Mouse (Mus musculus) spleen, postnatal 36 days (tissue): ENCODE results near the gene Cacna2d3.

ENCODE experiments used
- DNase-seq, 2 experiments: peaks; one replicate each; pipeline ENCODE4 v3.0.0; 2022; ENCODE audit warnings: low spot score in 2 of 2, mixed read lengths in 1 of 2

The Cacna2d3 gene

DNA sequence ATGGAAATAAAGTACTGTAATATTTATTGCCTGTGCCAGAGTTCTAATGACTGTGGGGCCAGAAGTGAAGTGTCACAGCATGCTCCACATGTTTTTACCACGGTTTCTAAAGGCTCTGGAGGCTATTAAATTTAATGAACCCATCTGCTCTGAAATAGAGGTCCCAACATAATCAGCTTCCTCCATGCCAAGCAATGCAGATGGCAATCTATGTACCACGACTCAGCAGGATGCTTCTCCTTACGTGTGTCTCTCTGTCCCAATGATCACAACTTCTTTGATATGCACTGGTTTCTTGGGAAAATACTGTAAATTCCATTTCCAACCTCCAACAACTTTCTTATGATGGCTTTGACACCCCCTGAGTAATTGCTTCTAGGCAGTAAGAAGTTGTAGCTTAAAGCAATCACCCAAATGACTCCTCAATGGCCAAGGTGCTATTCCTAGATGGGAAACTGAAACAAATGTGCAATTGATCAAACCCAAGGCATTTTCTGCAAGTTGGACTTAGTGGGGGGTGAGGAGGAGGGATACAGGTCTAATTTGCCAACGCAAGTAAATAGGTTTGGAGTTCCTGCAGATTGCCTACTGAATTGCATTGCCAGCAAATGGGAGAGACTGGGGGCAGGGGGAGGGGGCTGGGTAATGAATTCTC is 557.5 kb downstream of the Cacna2d3 start:
- no peak for DNase-seq

DNA sequence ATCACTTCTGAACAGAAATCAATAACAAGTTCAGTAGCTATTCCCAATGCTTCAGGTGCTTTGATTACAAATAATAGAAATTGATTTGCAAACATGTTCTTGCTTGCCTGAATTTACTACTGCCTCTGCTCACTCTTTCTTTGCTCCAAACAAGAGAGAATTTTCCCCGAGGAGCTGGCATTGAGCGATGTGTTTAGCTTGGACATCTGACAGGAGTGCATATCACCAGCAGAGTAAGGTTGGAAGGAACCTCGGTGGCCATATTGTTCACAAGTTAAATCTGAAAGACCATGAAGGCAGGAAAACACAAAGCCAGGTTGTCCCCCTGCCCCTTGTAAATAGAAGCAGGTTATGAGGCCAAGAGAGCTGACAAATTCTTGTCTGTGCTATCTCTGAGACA is 561.9 kb downstream of the Cacna2d3 start:
- DNase-seq: no peak

GRCm38 (mm10) chr14:29157096-29157495 is 564.6 kb downstream of the Cacna2d3 start:
- DNase-seq: no peak

DNA sequence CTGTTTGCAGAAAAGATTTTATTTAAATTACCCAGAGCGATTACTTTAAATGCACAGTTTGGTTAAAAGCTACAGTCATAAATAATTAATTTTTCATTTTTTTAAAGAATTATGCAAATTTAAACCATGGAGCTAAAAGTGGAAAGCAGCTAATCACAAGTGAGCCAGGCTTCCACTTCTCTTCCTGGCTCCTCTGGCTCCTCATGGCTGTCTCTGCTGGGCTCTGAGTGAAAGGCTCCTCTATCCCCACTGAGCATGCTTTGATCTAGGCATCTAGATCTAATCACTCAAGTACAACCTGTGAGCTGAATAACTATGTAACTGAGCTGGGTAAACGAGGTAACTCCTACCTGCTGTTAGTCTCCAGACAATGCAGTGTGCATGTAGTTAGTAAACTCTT is 577.5 kb downstream of the Cacna2d3 start:
- DNase-seq: no peak

- DNase-seq: no peak
Observed at GRCm38 (mm10) chr14:29137614-29138013, 584.0 kb downstream of the Cacna2d3 start.

- no peak for DNase-seq
Observed at GRCm38 (mm10) chr14:29137006-29137579, 584.6 kb downstream of the Cacna2d3 start.

GRCm38 (mm10) chr14:29134901-29135300 is 586.8 kb downstream of the Cacna2d3 start:
- DNase-seq: no peak

- no peak for DNase-seq
Observed at GRCm38 (mm10) chr14:29130511-29130910, 591.2 kb downstream of the Cacna2d3 start.

GRCm38 (mm10) chr14:29123886-29124285 is 597.8 kb downstream of the Cacna2d3 start:
- DNase-seq: no peak

- DNase-seq: no peak
Observed at GRCm38 (mm10) chr14:29122749-29123148, 598.9 kb downstream of the Cacna2d3 start.

- DNase-seq: no peak
Observed at GRCm38 (mm10) chr14:29113852-29114450, 607.7 kb downstream of the Cacna2d3 start.

DNA sequence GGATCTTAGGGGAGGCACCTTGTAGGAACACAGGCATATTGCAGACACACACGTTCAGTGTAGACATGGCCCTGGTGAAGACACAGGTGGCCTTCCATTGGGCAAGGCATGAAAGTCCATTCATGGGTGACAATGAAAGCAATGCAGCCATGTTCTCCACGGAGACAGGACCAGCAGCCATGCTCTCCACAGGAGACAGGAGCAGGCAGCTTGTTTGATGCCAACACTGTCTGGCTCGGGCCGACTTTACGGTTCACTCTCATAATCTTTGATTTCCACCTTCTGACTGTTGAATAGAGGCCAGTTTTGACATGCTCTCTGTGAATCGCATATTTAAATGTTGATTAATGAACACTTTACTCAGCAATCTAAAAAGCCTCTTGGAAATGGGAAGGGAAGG is 610.0 kb downstream of the Cacna2d3 start:
- DNase-seq: no peak

DNA sequence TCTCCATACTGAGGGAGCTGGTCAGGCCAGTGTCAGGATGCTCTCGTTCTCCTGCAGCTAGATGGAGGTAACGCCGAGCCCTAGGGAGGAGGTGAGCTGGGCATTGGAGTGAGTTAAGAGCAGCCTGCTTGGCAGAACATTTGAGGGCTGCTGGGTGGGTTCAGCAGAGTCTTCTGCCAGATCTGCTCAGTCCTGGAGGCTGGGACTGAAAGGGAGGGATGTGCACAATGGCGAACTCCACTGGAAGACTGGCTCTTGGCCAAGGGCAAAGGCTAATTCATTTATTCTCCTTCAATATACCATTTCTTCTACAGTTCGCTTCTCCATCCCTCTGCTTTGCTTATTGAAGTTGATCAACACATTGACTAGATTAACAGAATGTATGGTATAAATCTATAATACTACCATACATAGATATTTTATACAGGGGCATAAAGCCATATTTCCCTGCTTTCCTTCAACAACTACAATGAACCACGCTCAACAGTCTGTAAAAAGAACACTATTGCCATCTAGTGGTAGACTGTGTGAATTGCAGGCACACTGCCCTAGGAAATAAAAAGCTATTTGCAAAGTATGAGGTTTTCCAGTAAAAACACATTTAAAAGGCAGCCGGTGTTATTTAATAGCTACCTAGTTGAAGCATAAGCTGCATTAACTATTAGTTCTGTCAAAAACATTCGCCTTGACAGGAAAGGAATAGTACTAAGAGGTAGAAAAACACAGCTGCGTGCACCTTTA is 611.1 kb downstream of the Cacna2d3 start:
- DNase-seq: no peak

DNA sequence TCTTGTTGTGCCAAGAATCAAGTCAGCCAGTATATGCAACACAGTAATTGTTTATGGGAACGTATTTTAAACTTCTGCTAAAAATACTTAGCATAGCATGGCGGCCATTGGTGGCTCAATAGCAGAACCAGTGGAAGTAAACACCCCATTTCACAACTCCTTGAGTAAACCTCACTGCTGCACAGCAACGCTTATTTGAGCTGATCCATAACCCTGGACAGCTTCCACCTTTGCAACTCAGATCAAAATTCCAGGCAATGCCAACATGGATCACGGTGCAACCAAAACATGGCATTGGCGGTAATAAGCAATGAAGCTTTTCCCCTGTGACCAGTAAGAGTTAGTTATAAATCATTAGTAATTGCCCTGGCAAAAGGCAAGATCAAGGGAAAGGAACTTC is 614.2 kb downstream of the Cacna2d3 start:
- DNase-seq: no peak

DNA sequence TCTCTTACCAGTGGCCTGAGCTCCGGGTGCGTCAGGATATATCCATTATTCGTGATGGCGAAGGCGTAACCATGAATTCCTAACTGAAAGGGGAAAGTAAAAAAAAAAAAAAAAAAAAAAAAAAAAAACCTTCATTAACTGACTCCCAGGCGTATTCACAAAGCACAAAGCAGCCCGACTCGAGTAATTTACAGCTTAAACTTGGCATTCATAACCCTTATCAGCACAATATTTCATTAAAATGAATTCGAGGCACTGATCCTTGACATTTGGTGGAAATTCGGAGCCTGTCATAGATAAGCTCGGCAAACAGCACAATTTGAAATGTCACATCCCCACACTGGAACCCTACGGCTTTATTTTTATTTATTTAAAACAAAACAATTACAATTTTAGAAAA is 623.9 kb downstream of the Cacna2d3 start:
- DNase-seq: no peak

GRCm38 (mm10) chr14:29095431-29095830 is 626.2 kb downstream of the Cacna2d3 start:
- DNase-seq: no peak

GRCm38 (mm10) chr14:29090074-29090473 is 631.6 kb downstream of the Cacna2d3 start:
- peak in 1 of 2 experiments; percentile 2 for DNase-seq

- no peak for DNase-seq
Observed at GRCm38 (mm10) chr14:29086528-29086927, 635.1 kb downstream of the Cacna2d3 start.

GRCm38 (mm10) chr14:29085493-29086159 is 636.0 kb downstream of the Cacna2d3 start:
- no peak for DNase-seq

GRCm38 (mm10) chr14:29082171-29082570 is 639.5 kb downstream of the Cacna2d3 start:
- DNase-seq: no peak

GRCm38 (mm10) chr14:29080630-29081029 is 641.0 kb downstream of the Cacna2d3 start:
- DNase-seq: no peak

DNA sequence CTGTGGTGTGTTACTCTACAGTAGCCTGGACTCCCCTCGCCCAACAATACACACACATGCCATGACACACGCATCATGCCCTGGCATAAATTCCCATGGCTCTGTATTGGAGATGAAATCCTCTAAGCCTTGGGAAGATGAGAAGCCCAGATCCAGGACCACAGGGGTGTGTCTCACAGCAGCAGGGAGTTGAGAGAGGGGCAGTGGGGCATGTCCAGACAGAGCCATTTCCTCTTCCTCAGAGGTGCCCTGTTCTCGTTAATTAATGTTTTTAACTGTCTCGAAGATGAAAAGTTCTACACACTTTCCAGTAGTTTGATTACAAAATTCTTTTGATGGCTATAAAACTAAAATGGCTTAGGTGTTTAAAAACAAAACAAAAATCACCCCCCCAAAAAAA is 641.4 kb downstream of the Cacna2d3 start:
- no peak for DNase-seq
